Mouse (Mus musculus) lung, adult 2 months (tissue): ENCODE measurements around the gene Prss50. TPM values are rescaled to one million over a fixed set of nuclear protein-coding genes. Genes with fewer than 3 reads are reported as not detected.
A peak's percentile ranks its signal among the peaks of the same experiment; 100 is the strongest.
"Not testable (repeated sequence)": the region's sequence is repeated elsewhere in the genome, so short reads cannot be mapped to it uniquely, and the experiment has no call there.

Source experiments
- DNase-seq: peaks from one replicate; pipeline ENCODE4 v3.0.0; 2022
- H3K4me1 ChIP-seq: fragments of 200-500 bp; 2 replicates; pipeline ENCODE4 v1.6.1; 2011; ENCODE audit warnings: low read length; ENCODE audit not compliant: control insufficient read depth, insufficient read depth
- H3K4me3 ChIP-seq: fragments of 200-500 bp; replicated peaks from 2 replicates; pipeline ENCODE3; 2011; ENCODE audit warnings: low read depth, mild to moderate bottlenecking, control low read depth, low read length; ENCODE audit errors: extremely low read depth
- CTCF ChIP-seq: fragments of 200-500 bp; IDR thresholded peaks from 2 replicates; pipeline ENCODE4 v1.5.1; 2011; ENCODE audit warnings: mild to moderate bottlenecking, low read length, control low read depth; ENCODE audit not compliant: insufficient read depth
- POLR2A ChIP-seq: fragments of 200-500 bp; IDR thresholded peaks from 2 replicates; pipeline ENCODE4 v1.6.1; 2011; ENCODE audit warnings: low read depth, mild to moderate bottlenecking, control low read depth, low read length, borderline replicate concordance; ENCODE audit errors: extremely low read depth
- WGBS: fragments of 180-500 bp; shearing (Covaris S2); methylation state at CpG from one replicate; pipeline ENCODE4 v1.1.7; 2018; 5-methylcytosine and 5-hydroxymethylcytosine counted together
- polyA plus RNA-seq: library from polyadenylated mRNA; depleted of rRNA; stranded (reverse); fragments of >200 nt; gene quantifications from 2 replicates; pipeline ENCODE4 v1.2.3, GENCODE M21; 2012; rRNA removed

The Prss50 gene
- 0.10 TPM in 1 of 2 replicates, not detected in the other for polyA plus RNA-seq

DNA sequence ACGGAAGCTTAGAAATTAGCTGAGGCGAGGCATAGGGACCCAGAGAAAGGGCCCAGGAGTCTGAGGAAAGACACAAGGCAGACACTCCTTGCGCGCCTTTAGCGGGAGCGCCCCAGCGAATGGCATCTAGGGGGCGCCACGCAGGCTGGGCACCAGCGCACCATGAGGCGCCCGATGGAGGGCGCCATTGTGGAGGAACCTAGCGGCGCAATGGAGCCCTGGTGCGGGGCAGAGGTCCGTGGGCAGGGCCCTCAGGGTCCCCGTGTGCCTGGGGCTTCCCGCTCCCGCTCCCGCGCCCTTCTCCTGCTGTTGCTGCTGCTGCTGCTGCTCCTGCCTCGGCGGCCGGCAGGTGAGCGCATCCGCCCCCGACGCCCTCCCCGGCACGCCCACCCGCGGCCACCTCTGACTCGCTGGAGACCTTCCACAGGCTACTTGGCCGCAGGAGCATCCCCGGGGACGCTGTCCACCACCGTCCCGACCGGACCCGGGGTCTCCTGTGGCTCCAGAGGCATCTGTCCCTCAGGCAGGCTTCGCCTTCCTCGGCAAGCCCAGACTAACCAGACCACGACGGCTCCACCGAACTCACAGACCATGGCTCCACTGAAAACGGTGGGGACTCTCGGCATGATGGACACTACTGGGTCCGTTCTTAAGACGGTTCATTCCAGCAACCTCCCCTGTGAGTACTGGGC is at the start of gene Prss50:
Prss50 (plus strand) TSS at position 187 of the 692 bp plus-strand sequence.
- H3K4me3 ChIP-seq: no peak within 1 kb of the TSS
- whole genome bisulfite sequencing: 17% methylated on average over 50 of the region's 50 CpGs
- no peak for DNase-seq

DNA sequence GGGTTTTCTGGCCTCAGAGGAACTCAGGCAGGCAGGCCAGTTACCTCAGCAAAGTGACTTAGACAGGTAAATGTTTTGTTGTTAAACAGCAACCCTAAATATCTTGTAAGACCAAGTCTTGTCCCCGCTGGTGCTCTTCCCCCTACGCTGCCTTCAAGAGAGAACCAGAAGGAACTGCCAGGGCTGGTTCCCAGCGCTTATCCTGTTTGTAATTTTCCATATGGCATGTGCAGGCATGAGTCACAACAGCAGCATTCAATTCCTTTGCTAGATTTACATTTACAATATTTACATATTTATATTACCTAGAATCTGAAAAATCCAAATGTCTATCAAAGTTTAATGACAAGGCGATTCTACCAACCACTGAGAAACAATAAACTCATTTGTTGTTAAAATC is 47.7 kb upstream of the Prss50 start:
- DNase-seq: no peak
- TF ChIP-seq POLR2A: no peak
- TF ChIP-seq CTCF: no peak
- 75% methylated on average over 4 of the region's 4 CpGs for WGBS

More for the DNA sequence above, at the start of gene Prss50:
- H3K4me1 ChIP-seq: no peaks in the 10 kb centered on the region
- TF ChIP-seq POLR2A (no peak), CTCF (0 out of 2 replicates have a peak, but pooled peaks have one; percentile 12)

DNA sequence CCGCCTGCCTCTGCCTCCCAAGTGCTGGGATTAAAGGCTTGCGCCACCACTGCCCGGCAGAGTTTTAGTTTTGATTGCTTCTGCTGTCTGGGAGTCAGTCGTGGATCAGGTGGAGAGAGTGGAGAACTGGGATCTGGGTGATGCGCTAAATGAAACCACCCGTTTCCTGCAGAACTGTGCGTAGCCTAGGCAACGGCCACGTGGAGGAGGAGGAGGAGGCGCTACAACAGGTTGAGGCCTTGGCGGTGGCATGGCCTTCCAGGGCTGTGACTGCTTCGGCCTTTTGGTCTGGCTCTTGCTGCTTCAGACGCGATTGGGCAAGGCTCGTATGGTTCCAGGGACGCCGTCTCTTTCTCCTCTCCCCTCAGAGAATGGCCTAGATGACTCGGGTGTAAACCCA is 44.0 kb upstream of the Prss50 start, which contains the start of gene Prss44:
Prss44 (plus strand) TSS at position 206 of the 400 bp plus-strand sequence.
- no peak for DNase-seq
- Histone ChIP-seq H3K4me3 (no peak within 1 kb of the TSS), H3K4me1 (no peaks in the 10 kb centered on the region)
- TF ChIP-seq CTCF: no peak
- TF ChIP-seq POLR2A: no peak
- 57% methylated on average over 18 of the region's 18 CpGs for WGBS

More for the DNA sequence above, 47.7 kb upstream of the Prss50 start:
- Histone ChIP-seq H3K4me1 (no peaks in the 10 kb centered on the region), H3K4me3 (no peak overlapping the region)

DNA sequence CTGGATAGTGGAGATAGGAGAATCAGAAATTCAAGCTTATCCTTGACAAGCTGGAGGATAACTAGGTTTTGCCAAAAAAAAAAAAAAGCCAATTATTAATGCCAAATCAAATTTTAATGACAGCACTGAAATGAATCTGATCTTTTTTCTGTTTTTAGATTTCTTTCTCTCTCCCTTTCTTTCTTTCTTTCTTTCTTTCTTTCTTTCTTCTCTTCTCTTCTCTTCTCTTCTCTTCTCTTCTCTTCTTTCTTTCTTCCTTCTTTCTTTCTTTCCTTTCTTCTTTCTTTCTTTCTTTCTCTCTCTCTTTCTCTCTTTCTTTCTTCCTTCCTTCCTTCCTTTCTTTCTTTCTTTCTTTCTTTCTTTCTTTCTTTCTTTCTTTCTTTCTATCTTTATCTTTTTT is 37.2 kb upstream of the Prss50 start:
- DNase-seq, H3K4me1 ChIP-seq, H3K4me3 ChIP-seq: not testable (repeated sequence)

DNA sequence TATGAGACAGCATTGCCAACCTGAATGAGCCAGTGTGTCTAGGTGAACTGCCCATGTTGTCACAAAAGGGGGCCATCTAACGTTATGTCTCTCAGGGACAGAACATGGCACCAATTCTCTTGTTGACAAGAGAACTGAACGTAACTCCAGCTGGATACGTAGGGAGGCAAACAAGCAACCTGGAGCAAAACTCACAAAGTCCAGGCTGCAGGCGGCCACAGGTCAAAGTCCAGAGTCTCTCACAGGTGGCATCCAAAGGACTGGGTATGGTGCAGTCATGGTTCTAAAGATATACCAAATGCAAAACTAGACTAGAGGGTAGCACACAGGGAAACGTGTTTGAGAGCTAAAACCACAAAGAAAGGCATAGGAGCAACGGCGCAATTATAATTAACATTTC is 36.3 kb upstream of the Prss50 start:
- H3K4me1 ChIP-seq: no peaks in the 10 kb centered on the region
- WGBS: 83% methylated on average over 7 of the region's 7 CpGs
- TF ChIP-seq CTCF (no peak), POLR2A (no peak)
- no peak for DNase-seq
- no peak overlapping the region for H3K4me3 ChIP-seq

DNA sequence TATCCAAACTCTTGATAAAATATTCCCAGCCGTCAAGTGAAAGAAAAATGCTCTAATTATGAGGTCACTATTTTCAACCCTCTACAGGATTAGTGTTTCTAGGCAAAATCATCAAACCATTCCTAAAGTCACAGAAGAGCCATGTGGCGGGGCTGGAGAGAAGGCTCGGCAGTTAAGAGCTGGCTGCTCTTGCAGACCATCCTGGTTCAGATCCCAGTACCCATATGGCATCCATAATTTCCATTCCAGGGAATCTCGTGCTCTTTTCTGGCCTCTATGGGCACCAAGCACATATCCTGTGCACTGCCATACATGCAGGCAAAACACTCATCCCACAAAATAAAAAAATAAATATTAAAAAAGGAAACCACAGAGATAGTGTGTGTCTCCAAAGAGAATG is 32.3 kb upstream of the Prss50 start:
- Histone ChIP-seq H3K4me3 (no peak overlapping the region), H3K4me1 (no peaks in the 10 kb centered on the region)
- TF ChIP-seq POLR2A: no peak
- no peak for TF ChIP-seq CTCF
- DNase-seq: no peak
- 76% methylated on average over 4 of the region's 4 CpGs for WGBS

DNA sequence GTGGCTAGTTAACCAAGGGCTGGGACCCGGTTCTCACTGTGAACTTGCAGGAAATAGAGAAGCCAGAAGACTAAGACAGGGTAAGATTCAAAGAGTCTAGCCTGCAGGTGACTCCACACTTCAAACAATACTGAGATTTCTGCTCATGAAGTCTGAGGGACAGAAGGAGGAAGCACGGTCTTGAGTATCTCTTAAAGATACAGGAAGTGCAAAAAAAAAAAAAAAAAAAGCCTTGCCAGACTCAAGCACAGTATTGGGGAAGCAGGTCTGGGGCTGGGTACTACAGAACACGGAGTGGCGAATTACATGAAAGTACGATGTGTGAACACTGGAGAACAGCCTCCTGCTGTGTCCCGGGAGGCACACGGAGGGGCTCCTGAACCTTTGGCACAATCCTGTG is 31.9 kb upstream of the Prss50 start:
- no peak for DNase-seq
- TF ChIP-seq POLR2A: no peak
- no peak for TF ChIP-seq CTCF
- WGBS: 43% methylated on average over 7 of the region's 7 CpGs
- Histone ChIP-seq H3K4me1 (no peaks in the 10 kb centered on the region), H3K4me3 (no peak overlapping the region)

DNA sequence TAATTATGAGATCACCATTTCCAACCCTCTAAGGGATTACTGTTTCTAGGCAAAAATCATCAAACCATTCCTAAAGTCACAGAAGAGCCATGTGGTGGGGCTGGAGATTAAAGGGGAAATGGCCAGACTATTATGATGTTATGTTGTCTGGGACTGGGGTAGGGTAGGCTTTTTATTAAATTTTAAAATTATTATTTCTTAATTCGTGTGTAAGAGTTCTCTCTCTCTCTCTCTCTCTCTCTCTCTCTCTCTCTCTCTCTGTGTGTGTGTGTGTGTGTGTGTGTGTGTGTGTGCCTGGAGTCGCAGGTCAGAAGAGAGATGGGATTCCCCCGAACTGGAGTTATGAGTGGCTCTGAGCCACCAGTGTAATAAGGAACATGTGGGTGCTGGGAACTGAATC is 31.4 kb upstream of the Prss50 start, which contains the start of gene Prss43:
Prss43 (plus strand) TSS at position 301 of the 400 bp plus-strand sequence.
- TF ChIP-seq CTCF: no peak
- TF ChIP-seq POLR2A: no peak
- Histone ChIP-seq H3K4me3 (no peak within 1 kb of the TSS), H3K4me1 (no peaks in the 10 kb centered on the region)
- DNase-seq: no peak
- WGBS: 69% methylated on average over 3 of the region's 3 CpGs

DNA sequence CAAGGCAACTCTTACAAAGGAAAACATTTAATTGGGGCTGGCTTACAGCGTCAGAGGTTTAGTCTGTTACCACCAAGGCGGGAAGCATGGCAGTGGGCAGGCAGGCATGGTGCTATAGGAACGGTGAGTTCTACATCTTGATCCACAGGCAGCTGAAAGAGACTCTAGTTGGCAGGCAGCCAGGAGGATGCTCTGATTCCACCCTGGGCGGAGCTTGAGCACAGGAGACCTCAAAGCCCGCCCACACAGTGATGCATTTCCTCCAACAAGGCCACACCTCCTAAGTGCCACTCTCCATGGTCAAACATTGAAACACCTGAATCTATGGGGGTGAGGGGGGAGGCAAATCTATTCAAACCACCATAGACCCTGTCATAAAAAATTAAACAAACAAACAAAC is 24.7 kb upstream of the Prss50 start:
- TF ChIP-seq POLR2A (no peak), CTCF (no peak)

DNA sequence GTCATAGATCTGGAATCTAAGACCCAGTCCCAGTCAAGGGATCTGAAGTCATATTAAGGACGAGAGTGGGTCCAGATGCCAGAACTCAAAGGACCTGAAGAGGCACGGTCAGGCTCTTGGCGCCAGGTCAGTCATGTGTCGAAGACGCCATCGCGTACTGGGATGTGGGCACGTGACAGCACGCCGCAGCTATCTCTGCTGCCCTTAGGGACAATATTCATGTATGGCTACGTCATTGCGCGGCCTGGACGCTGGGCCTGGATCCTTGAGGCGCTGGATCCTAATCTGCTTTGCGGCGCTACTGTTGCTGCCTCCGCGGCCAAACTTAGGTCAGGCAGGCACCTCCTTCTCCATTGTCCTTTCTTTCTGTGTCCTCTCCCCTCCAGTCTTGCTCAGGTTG is 23.4 kb upstream of the Prss50 start, which contains the start of gene Prss45:
Prss45 (plus strand) TSS at position 178 of the 400 bp plus-strand sequence.
- no peaks in the 10 kb centered on the region for H3K4me1 ChIP-seq
- H3K4me3 ChIP-seq: no peak within 1 kb of the TSS
- DNase-seq: no peak
- TF ChIP-seq CTCF (no peak), POLR2A (no peak)
- WGBS: 78% methylated on average over 19 of the region's 19 CpGs

More for the DNA sequence above, 24.7 kb upstream of the Prss50 start:
- DNase-seq: no peak
- H3K4me3 ChIP-seq: no peak overlapping the region
- 72% methylated on average over 5 of the region's 5 CpGs for WGBS
- H3K4me1 ChIP-seq: no peaks in the 10 kb centered on the region
